Mouse (Mus musculus) adrenal gland, postnatal 10 days (tissue): ENCODE data around the gene Zdhhc6. TPM values are rescaled to one million over a fixed set of nuclear protein-coding genes. Genes with fewer than 3 reads are reported as not detected.

ENCODE experiments used
- total RNA-seq, 2 experiments: library from RNA; stranded (reverse); gene quantifications; 2 replicates each; pipeline ENCODE4 v1.2.3; 2021

Gene Zdhhc6
- total RNA-seq, 2 experiments from 2014 or later = 37.9 to 38.8 TPM

Other genes starting within 250 kb of the Zdhhc6 start
- gene Gpam, start 188.8 kb downstream of the Zdhhc6 start, total RNA-seq = 100 to 1,000 TPM; 174 to 215 TPM
- gene Tectb, start 135.3 kb downstream of the Zdhhc6 start, total RNA-seq = under 1 TPM; 0.45 to 0.55 TPM
- not detected for gene Gucy2g, start 74.8 kb downstream of the Zdhhc6 start, total RNA-seq
- gene Acsl5, start 64.1 kb downstream of the Zdhhc6 start, total RNA-seq = 100 to 1,000 TPM in 1 of 2 experiments, 10 to 100 TPM in 1; 89.8 to 143 TPM
- gene Vti1a, start 263 bp upstream of the Zdhhc6 start, total RNA-seq = 10 to 100 TPM; 27.6 to 33.0 TPM